Mouse (Mus musculus) T-cell, adult 66 days (primary cell): ENCODE measurements around the gene Cenps. TPM values are rescaled to one million over a fixed set of nuclear protein-coding genes. Genes with fewer than 3 reads are reported as not detected.

ENCODE experiments used
- total RNA-seq, 2 experiments: library from RNA; stranded (reverse); gene quantifications; 3 replicates in 1 of 2; 4 replicates in 1 of 2; pipeline ENCODE4 v1.2.4; 2023

Gene Cenps
- 10 to 100 TPM in 1 of 2 experiments, 1 to 10 TPM in 1; 7.9 to 10.3 TPM for total RNA-seq

GRCm38 (mm10) chr4:149136982-149137770 lies at the start of gene Cenps:
Gene Cenps (minus strand): TSS chr4:149137629.

GRCm38 (mm10) chr4:149166215-149166946 lies 29.0 kb upstream of the Cenps start, which contains the start of gene Pgd:
Gene Pgd (minus strand): TSS chr4:149166771.

GRCm38 (mm10) chr4:149126663-149127062 lies 10.8 kb downstream of the Cenps start, which contains the start of gene Cort:
Gene Cort (minus strand): TSS chr4:149126763.

GRCm38 (mm10) chr4:149103875-149104561 lies 33.4 kb downstream of the Cenps start, which contains the start of gene Dffa:
Gene Dffa (plus strand): TSS chr4:149104146.

GRCm38 (mm10) chr4:149099369-149100017 lies 37.9 kb downstream of the Cenps start, which contains the start of gene Pex14:
Gene Pex14 (minus strand): TSS chr4:149099876.

Other genes with a start within 250 kb of the Cenps start
- gene Pex14, start 37.8 kb downstream of the Cenps start, total RNA-seq: 10 to 100 TPM; 26.9 to 34.2 TPM
- 10 to 100 TPM; 32.9 to 33.7 TPM for gene Dffa, start 33.5 kb downstream of the Cenps start, total RNA-seq
- gene Cort, start 10.9 kb downstream of the Cenps start, total RNA-seq: 1 to 10 TPM in 1 of 2 experiments, under 1 TPM in 1; 0.90 to 1.2 TPM
- gene Pgd, start 29.1 kb upstream of the Cenps start, total RNA-seq: 10 to 100 TPM; 57.4 to 57.5 TPM
- 10 to 100 TPM; 65.5 to 67.9 TPM for gene Kif1b, start 170.1 kb upstream of the Cenps start, total RNA-seq